Mouse (Mus musculus) hindbrain, embryonic 14.5 days (tissue): ENCODE results near the gene Col5a1. TPM values are rescaled to one million over a fixed set of nuclear protein-coding genes. Genes with fewer than 3 reads are reported as not detected.

ENCODE experiments used
- polyA plus RNA-seq: library from polyadenylated mRNA; unstranded; fragments of >200 nt; fragmentation: Nextera tagmentation; extraction: Ambion mirVana; gene quantifications from 2 replicates; pipeline ENCODE4 v1.2.1, GENCODE M21; 2014

Col5a1 gene
- polyA plus RNA-seq, 1 experiment from 2014 or later: 14.7 TPM

Other genes with a start within 250 kb of the Col5a1 start
- gene Rxra, start 210.0 kb upstream of the Col5a1 start, polyA plus RNA-seq: 2.4 and 2.7 TPM in 2 replicates
- 0.54 TPM in 1 of 2 replicates, not detected in the other for gene Fcnb, start 198.5 kb downstream of the Col5a1 start, polyA plus RNA-seq